Mouse (Mus musculus): ENCODE results near the gene B4galt3. TPM values are rescaled to one million over a fixed set of nuclear protein-coding genes. Genes with fewer than 3 reads are reported as not detected.
A peak's percentile ranks its signal among the peaks of the same experiment; 100 is the strongest.
"Not testable (repeated sequence)": the region's sequence is repeated elsewhere in the genome, so short reads cannot be mapped to it uniquely, and the experiment has no call there.

B4galt3 gene
- polyA plus RNA-seq, 1 experiment = 70.3 TPM

DNA sequence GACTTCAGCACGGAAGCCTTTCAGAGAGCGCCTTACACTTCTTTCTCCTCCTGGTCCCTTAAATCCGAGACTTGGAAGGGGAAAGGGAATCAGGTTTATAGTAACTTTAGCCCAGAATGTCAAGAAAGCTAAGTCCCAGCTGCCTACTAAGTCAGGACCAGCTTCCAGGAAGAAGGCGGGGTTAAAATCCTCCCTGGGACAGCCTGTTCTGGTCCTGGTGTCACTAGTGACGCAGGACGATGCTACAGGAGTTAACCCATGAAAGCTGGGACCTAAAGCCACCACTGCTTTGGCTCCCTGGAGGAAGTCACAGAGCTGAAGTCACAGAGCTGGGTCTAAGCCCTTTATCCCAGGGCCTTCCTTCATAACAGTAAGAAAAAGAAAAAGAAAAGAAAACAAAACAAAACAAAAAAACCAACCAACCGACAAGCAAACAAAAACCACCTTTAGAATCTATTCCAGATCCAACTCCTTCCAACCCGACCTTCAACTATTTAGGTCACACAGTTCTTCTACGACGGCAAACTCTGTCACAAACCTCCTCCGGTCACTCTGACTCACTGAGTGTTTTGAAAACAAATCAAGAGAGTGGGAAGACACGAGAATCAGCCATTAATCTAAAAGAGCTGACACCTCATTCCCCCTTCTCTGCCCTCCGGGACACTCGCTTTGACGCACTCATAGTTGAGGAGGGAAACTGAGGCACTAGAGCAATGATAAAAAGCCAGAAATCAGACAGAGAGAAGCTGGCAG lies 30.0 kb upstream of the B4galt3 start:
- no peak for DNase-seq (ENCODE audit: low read depth, low spot score)

DNA sequence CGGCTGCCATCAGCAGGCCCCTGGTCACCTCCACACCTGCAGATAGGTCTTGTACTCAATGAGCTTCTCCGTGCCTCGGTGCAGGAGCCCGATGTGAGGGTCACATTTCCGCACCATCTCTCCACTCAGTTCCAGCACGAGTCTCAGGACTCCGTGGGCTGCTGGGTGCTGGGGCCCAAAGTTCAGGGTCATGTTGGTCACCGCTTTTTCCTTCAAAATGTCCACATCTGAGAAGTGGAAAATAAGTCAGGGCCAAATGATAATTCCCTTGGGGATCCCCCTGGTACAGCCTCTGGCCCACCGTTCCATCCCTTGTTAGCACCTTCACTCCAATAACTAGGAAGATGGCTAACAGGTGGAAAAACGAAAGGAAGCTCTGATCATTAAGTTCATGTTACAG lies 29.2 kb upstream of the B4galt3 start:
- DNase-seq (ENCODE audit: low read depth, low spot score) = no peak
- 91% methylated on average over 10 of the region's 10 CpGs for WGBS

More for the DNA sequence above, 30.0 kb upstream of the B4galt3 start:
- 66% methylated on average over 15 of the region's 15 CpGs for WGBS

DNA sequence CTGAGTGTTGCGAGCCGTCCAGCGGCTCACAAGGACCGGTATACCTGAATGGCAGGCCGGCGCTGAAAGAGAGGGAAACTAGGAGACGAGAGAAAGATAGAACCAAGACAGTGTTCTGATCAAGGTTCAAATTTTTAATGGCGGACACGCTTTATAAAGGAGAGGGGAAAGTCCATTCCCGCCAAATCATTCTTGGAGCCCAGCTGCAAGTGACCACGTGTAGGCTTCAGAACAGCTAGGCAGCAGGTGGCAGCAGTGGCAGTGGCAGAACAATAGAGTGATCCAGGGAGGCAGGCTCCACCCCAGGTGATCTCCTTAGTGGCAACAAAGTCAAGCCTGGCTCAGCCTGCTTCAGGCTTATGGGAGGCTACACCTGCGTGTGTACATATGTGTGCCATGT lies 28.2 kb upstream of the B4galt3 start:
- not testable (repeated sequence) for DNase-seq (ENCODE audit: low read depth, low spot score)
- WGBS = 56% methylated on average over 12 of the region's 12 CpGs

DNA sequence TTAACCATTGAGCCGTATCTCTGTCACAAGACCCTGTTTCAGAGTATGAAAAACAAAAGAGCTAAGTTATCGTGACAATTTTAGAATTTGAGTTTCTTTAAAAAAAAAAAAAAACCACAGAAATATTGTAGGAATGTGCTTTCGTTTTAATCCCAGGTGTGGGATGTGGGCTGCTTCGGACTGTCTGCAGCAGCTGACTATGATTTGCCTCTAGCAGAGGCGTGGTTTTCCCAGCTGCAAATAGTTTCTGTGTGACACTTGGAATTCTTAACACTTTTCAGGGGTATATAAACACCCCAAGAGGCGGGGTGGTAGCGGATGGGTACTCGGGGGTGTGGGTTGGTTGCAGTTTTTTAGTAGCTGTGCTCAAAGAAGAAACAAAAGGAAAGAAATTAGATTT lies 24.8 kb upstream of the B4galt3 start:
- no peak for DNase-seq (ENCODE audit: low read depth, low spot score)
- 82% methylated on average over 8 of the region's 8 CpGs for WGBS

DNA sequence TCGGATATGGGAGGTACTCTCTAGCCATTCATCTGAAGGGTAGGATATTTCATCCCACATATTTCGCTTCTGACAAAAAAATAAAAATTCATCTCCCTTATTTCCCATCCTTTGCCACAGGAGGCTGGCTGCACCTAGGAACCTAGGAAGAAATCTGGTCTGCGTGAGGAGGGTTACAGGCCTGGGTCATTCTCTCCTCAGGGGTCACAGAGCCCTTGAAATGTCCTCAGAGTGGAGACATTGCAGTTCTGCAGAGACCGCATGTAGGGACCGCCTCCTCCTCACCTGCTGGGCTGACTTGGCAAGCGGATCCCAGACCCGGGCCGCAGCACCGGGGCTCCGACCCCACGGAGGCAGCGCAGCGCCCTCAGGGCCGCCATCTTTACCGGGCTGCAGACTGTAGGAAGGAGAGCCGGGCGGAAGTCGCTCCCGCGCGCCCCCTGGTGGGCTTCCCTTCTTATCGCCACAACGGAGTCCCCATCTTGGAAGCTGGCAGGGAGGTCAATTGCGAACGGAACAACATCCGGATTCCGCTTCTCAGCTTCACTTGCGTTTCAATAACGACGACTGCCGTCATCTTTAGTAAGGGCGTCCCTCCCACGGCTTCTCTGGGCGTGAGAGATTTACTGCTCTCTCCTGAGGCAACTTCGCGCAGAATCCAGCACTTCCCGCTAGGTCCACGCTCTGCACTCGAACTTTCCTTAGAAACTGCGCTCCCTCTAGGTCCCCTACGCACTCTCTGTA lies 23.2 kb upstream of the B4galt3 start:
- peak; percentile 97 for DNase-seq (ENCODE audit: low read depth, low spot score)
- WGBS = 0% methylated on average over 41 of the region's 41 CpGs

DNA sequence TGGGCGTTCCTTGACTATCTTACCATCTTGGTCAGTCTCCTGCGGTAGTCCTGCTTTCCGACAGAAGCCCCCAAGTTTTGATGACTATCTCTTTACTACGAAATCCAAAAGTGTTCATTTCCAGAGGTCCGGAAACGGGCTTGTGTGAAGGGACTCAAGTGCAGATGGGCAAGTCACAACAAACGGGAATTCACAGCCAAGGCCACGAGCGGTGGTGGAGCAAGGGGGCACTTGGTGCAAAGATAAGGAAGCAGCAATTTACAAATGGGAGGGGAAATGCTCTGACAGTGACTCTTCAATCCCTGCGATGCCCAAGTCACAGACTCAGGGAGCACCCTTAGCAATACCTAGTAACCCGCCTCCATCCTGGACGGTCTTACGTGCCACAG lies 22.7 kb upstream of the B4galt3 start:
- 5% methylated on average over 13 of the region's 13 CpGs for WGBS

DNA sequence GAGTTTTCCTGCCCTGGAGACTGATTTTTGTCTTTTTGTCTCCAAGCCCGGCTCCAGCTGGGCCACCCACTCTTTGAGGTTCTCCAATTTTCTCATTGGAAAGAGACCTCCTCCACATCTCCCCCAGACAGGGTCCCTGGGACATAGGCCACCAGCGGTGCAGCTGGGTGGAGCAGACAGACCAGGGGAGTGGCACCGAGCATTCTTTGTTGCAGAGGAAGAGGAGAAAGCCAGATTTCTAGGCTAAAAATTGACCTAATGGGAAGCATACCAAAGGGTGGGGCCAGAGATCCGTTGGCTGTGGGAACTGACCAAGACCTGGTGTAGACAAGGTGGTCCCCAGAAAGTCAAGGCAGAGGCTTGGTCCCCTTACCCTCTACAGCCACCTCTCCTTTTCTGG lies 22.2 kb upstream of the B4galt3 start:
- no peak for DNase-seq (ENCODE audit: low read depth, low spot score)
- WGBS = 20% methylated on average over 4 of the region's 4 CpGs

More for the DNA sequence above, 22.7 kb upstream of the B4galt3 start:
- DNase-seq (ENCODE audit: low read depth, low spot score) = no peak

DNA sequence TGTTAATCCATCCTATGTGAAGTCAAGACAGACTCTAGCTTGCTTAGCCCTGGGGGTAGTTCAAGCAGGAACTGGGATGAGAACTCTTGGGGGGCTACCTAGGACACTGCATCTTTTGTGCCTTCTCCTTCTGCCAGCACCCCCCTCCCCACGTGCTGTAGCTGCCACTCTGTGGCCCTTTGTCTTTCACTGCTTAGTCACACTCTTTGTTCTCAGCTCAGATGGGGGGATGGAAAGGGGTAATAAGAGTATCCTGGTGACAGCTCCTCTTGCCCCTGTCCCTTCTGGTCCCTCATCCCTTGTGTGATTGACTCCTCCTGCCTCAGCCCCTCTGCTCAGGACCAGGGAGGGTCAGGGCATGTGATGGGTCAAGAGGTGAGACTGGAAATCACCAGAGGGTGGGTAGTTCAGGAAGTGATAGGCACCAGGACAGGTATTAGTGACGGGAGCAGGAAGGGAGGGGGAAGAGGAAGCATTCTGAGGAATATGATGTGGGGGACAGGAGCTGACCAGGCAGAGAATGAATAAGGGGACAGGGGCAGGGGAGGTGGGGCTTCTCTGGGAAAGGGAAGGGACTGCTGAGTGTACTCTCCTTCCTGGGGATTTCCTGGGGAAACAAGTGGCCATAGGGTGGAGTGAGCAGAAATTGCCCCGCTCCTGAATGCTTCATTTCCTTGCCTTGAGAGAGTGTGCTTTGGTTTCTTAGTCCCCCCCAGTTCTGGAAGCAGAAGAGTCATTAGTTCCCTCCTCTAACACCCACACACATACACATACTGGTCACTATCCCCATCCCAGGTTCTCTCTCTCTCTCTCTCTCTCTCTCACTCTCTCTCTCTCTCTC lies 21.5 kb upstream of the B4galt3 start:
- WGBS = 56% methylated on average over 3 of the region's 3 CpGs
- no peak for DNase-seq (ENCODE audit: low read depth, low spot score)

DNA sequence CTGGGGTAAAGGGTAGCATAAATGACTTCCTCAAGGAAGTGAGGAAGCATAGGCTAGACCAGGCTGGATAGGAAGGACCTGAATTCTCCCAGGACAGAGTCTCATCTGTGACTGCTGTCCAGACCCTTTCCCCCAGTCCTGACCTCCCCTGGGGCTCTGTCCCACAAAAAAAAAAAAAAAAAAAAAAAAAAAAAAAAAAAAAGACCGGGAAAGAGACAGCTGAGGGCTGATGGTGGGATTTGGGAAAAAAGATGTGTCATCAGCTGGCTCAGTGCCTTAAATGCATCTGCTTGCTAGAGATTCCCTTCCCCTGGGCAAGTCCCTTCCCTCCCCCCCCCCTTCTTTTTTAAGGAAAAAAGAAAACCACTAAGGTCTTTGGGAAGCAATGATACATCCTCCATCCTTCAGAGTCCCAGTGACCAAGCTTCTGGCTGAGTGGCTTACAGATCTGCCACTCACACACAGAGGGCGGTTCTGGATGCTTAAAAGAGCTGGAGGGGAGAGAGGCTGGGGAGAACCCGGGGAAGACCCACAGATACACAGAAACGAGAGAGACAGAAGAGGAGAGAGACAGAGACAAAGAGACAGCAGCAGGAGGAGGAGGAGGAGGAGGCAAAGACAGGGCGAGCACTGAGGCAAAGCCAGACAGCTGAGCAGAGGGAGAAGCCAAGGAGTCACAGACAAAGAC lies 20.1 kb upstream of the B4galt3 start, which contains the start of gene Adamts4:
TSS of gene Adamts4 (plus strand) at position 509 of the 688 bp plus-strand sequence.
- no peak for DNase-seq (ENCODE audit: low read depth, low spot score)
- 33% methylated on average over 5 of the region's 5 CpGs for WGBS

DNA sequence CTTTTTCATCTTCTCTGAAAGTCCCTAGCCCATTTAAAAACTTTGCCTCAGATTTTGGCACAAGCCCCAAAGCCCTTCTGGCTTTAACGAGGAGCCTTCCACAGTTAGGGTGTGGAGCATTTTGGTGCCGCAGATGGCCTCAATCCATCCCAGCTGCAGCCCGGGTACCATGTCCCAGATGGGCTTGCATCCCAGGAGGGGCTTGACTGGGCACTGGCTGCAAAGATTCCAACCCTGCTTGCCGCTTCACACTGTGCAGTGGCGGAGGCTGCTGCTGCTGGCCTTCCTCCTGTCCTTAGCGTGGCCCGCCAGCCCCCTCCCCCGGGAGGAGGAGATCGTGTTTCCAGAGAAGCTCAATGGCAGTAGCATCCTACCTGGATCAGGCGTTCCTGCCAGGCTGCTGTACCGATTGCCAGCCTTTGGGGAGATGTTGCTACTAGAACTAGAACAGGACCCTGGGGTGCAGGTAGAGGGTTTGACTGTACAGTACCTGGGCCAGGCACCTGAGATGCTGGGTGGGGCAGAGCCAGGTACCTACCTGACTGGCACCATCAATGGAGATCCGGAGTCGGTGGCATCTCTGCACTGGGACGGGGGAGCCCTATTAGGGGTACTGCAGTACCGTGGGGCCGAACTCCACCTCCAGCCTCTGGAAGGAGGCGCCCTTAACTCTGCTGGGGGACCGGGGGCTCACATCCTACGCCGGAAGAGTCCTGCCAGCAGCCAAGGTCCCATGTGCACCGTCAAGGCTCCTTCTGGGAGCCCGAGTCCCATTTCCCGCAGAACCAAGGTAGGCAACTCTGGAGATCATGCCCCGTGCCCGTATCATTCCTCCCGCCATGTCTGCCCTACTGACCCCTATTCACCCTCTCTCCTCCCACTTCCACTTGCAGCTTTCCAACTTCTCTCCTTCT lies 19.2 kb upstream of the B4galt3 start, which contains the start of gene Ndufs2:
TSS of gene Ndufs2 (minus strand) at position 709 of the 914 bp plus-strand sequence.
- no peak for DNase-seq (ENCODE audit: low read depth, low spot score)
- 33% methylated on average over 26 of the region's 26 CpGs for WGBS

DNA sequence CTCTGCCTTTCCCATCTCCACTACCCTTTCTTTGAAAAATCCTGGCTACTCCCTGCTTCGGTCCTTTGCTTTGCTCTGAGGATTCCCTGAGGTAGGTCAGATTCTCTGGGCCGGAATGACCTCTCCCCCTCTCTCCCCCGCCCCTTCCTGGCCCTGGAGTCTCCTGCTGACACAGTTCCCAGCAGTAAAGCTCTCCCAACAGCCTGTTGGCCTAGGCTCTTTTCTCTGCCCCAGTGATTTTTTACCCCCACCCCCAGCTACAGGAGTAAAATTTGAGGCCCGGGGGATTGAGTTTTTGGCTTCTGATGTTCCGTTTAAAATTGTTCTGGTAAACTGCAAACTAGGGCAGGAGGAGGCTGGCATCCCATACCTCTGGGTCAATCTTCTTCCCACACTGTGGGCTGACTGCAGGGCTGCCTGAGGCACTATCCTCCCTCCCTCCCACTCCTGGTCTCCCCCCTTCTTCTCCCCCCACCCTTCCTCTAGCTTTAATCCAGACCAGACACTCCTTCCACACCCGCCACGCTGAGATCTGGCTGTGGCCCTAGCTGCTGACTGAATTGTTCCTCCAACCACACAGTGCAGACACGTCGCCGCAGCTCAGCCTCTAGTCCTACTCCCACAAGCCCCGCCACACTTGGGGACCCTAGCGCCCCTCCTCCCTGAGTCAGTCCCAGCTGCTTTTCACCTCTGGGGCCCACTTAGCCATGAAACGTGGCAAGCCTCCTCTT lies 18.4 kb upstream of the B4galt3 start:
- WGBS = 49% methylated on average over 13 of the region's 13 CpGs
- DNase-seq (ENCODE audit: low read depth, low spot score) = no peak

DNA sequence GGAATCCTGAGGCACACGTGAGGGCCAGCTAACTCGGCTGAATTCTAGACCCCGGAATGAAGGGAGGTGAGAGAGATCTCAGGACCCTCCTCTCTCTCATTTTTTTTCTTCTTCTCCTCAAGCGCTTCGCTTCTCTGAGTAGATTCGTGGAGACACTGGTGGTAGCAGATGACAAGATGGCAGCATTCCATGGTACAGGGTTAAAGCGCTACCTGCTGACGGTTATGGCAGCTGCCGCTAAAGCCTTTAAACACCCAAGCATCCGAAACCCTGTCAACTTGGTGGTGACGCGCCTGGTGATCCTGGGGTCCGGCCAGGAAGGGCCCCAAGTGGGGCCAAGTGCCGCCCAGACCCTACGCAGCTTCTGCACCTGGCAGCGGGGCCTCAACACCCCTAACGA lies 17.7 kb upstream of the B4galt3 start:
- no peak for DNase-seq (ENCODE audit: low read depth, low spot score)
- 72% methylated on average over 17 of the region's 17 CpGs for WGBS

DNA sequence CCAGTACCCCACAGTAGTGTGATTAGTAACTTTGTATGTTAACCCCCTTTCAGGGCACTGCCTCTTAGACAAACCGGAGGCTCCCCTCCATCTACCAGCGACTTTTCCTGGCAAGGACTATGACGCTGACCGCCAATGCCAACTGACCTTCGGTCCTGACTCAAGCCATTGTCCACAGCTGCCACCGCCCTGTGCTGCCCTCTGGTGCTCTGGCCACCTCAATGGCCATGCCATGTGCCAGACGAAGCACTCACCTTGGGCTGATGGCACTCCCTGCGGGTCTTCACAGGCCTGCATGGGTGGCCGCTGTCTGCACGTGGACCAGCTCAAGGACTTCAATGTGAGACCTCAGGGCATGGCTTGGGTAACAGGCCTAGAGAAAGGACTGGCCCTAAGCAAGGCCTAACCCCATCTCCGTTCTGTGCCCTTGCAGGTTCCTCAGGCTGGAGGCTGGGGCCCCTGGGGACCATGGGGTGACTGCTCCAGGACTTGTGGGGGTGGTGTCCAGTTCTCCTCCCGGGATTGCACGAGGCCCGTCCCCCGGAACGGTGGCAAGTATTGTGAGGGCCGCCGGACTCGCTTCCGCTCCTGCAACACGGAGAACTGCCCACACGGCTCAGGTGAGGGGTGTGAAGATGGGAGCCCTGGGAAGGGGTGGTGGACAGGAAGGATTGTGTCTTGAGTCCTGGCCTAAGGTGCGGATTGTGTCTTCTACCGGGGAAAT lies 13.9 kb upstream of the B4galt3 start:
- no peak for DNase-seq (ENCODE audit: low read depth, low spot score)
- WGBS = 84% methylated on average over 24 of the region's 24 CpGs

DNA sequence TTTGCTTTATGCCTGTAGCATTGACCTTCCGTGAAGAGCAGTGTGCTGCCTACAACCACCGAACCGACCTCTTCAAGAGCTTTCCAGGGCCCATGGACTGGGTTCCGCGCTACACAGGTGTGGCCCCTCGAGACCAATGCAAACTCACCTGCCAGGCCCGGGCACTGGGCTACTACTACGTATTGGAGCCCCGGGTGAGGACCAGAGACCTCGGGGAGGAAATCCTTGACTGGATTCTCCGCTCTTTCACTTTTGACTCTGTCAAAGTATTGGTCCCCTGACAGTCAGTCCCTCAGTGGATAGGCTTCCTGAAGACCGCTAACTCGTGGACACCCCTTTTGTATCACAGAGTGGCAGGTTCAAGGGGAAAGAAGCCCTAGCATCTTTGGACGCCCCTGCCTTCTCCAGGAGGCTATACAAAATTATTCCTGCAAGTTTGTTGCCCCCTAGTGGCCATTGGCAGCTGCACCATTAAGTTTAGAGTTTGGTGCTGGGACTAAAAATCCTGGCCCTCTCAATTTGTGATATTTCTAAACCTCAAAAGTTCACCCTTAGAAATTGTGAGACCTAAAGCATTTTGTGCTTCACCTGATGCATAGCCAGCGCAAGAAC lies 13.1 kb upstream of the B4galt3 start:
- no peak for DNase-seq (ENCODE audit: low read depth, low spot score)
- WGBS = 50% methylated on average over 15 of the region's 15 CpGs

DNA sequence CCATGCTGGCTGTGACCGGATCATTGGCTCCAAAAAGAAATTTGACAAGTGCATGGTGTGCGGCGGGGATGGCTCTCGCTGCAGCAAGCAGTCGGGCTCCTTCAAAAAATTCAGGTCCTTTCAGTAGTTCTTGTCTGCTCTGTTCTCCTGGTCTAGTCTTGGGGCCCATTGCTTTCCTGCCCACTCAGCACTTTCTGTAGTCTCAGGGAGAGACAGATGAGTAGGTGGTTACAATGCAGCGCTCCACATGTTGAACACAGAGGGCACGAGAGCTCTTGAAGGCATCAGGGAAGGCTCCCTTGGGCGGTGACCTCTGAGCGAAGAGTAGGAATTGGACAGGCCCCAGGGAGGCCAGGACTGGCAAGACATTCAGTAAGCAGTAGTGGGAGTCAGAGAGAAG lies 12.3 kb upstream of the B4galt3 start:
- WGBS = 84% methylated on average over 9 of the region's 9 CpGs
- DNase-seq (ENCODE audit: low read depth, low spot score) = no peak

DNA sequence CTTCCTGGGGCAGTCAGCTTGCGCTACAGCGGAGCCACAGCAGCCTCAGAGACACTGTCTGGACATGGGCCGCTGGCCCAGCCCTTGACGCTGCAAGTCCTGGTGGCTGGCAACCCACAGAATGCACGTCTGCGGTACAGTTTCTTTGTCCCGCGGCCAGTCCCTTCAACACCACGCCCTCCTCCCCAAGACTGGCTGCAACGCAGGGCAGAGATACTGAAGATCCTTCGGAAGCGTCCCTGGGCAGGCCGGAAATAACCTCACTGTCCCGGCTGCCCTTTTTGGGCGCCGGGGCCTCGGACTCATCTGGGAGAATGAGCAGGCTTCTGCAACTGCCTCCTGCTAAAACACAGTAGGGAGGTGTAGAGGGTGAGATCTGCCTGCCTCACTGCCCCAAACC lies 11.2 kb upstream of the B4galt3 start:
- DNase-seq (ENCODE audit: low read depth, low spot score) = no peak
- 72% methylated on average over 17 of the region's 17 CpGs for WGBS

DNA sequence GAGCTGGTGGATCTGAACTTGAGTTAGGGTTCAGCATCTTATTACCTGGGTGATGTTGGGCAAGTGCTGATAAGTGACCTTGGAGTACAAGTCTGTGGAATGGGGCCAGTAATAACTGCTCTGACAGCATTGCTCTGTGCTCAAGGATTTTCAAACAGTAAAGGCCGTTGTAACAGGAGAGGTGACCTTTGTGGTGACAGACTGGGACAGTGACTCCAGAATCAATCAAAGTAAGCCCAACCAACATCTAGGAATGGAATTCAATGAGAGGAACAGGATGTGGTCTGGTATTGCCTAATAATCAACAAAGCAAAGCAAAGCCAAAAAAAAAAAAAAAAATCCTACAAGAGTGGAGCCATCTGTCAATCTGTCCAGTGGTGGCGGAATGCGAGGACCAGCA lies 9.8 kb upstream of the B4galt3 start:
- WGBS = 52% methylated on average over 3 of the region's 3 CpGs
- no peak for DNase-seq (ENCODE audit: low read depth, low spot score)
